8 mouse cellular contexts compared by ENCODE assay signal in genomic region chr10:128015068-128015934, GRCm38 (mm10). TPM values are rescaled to one million over a fixed set of nuclear protein-coding genes. Genes with fewer than 3 reads are reported as not detected.
DNase-seq lines count a peak whose midpoint lies in the region; ATAC-seq and TF ChIP-seq lines count a peak whose summit lies in the region.

Prim1 (plus strand) TSS chr10:128015168.

- no peak for TF ChIP-seq EP300 in MEL (IDR thresholded peaks at IDR 0.05; ENCODE audit: low read depth in 1 of 2, low read length in 2 of 2)

- H3K9ac ChIP-seq in MEL (ENCODE audit: control insufficient read depth, low read depth, low read length, poor library complexity, severe bottlenecking) = peak within 1 kb of the TSS; percentile 88
- H3K9ac ChIP-seq in forebrain, embryonic 16.5 days (replicated peaks; ENCODE audit: low read depth, low read length) = peak within 1 kb of the TSS; percentile 75
- H3K9ac ChIP-seq in lung, embryonic 16.5 days (ENCODE audit: low read length) = peak within 1 kb of the TSS; percentile 73

- DNase-seq in MEL (ENCODE audit: low read depth, low spot score) = peak; percentile 94
- peak; percentile 86 for DNase-seq in cerebellum, adult 11-12 months
- DNase-seq in heart, postnatal 36 days = peak; percentile 75
- peak; percentile 66 to 70 for DNase-seq in layer of hippocampus, adult 8-10 months (ENCODE audit: low spot score in 2 of 2)
- DNase-seq in ovary, adult 18-20 months (ENCODE audit: low spot score) = peak; percentile 58
- DNase-seq in thymus, adult 2 months = peak; percentile 87

- intact Hi-C loops in heart, postnatal 36 days (cut with DNase I) = no loop called here

- 4% methylated on average over 31 of the region's 31 CpGs for WGBS in forebrain, embryonic 16.5 days
- WGBS in lung, embryonic 16.5 days = 3% methylated on average over 31 of the region's 31 CpGs
- 2% methylated on average over 31 of the region's 31 CpGs for WGBS in thymus, adult 2 months

- H3K79me2 ChIP-seq in MEL (ENCODE audit: control insufficient read depth, insufficient read depth, low read length, poor library complexity) = peaks cover 12% of the 10 kb centered on the region; the same call in 1 of the 2 replicates

- TF ChIP-seq RAD21 in MEL (IDR thresholded peaks at IDR 0.05; ENCODE audit: low read depth, low read length) = no peak

- peaks cover 0 to 7% of the 10 kb centered on the region in 2 experiments; a peak in 3 of 4 replicates for H3K36me3 ChIP-seq in MEL (ENCODE audit: control insufficient read depth in 1 of 2, insufficient read depth in 2 of 2, low read length in 2 of 2)
- H3K36me3 ChIP-seq in forebrain, embryonic 16.5 days (ENCODE audit: control insufficient read depth, insufficient read depth) = 0 out of 2 replicates have a peak, but pooled peaks cover 6% of the 10 kb centered on the region
- peaks cover 5% of the 10 kb centered on the region for H3K36me3 ChIP-seq in lung, embryonic 16.5 days (ENCODE audit: control insufficient read depth, insufficient read depth, low read length)
- peaks cover 10% of the 10 kb centered on the region; the same call in 1 of the 2 replicates for H3K36me3 ChIP-seq in thymus, adult 2 months (ENCODE audit: control insufficient read depth, insufficient read depth, low read length)

- H3K9me3 ChIP-seq in MEL (replicated peaks; ENCODE audit: insufficient read depth, low read length) = no peaks in the 10 kb centered on the region
- H3K9me3 ChIP-seq in forebrain, embryonic 16.5 days (ENCODE audit: control insufficient read depth, low read length) = no peaks in the 10 kb centered on the region
- no peaks in the 10 kb centered on the region for H3K9me3 ChIP-seq in lung, embryonic 16.5 days (ENCODE audit: control insufficient read depth, low read length)

- H3K4me1 ChIP-seq in MEL (ENCODE audit: control insufficient read depth in 1 of 2, insufficient read depth in 2 of 2, low read length in 2 of 2) = peaks cover 0 to 4% of the 10 kb centered on the region in 2 experiments; a peak in 1 of 4 replicates
- H3K4me1 ChIP-seq in forebrain, embryonic 16.5 days (replicated peaks; ENCODE audit: control insufficient read depth, insufficient read depth, low read length) = peaks cover 4% of the 10 kb centered on the region; the same call in 1 of the 2 replicates
- no peaks in the 10 kb centered on the region; the same call in 1 of the 2 replicates for H3K4me1 ChIP-seq in lung, embryonic 16.5 days (replicated peaks; ENCODE audit: control insufficient read depth, insufficient read depth, low read length)
- no peaks in the 10 kb centered on the region; the same call in 1 of the 2 replicates for H3K4me1 ChIP-seq in thymus, adult 2 months (replicated peaks; ENCODE audit: control insufficient read depth, insufficient read depth, low read length)

- peak within 1 kb of the TSS; percentile 65 to 91 for H3K4me3 ChIP-seq in MEL (ENCODE audit: control insufficient read depth in 1 of 2, insufficient read depth in 1 of 2, low read depth in 2 of 2, low read length in 2 of 2)
- H3K4me3 ChIP-seq in forebrain, embryonic 16.5 days (replicated peaks; ENCODE audit: low read length) = peak within 1 kb of the TSS; percentile 92
- H3K4me3 ChIP-seq in lung, embryonic 16.5 days (ENCODE audit: low read length) = peak within 1 kb of the TSS; percentile 66
- H3K4me3 ChIP-seq in thymus, adult 2 months (ENCODE audit: control insufficient read depth, insufficient read depth, low read length) = peak within 1 kb of the TSS; percentile 90

- ATAC-seq in forebrain, embryonic 16.5 days = peak; percentile 98
- peak; percentile 96 for ATAC-seq in lung, embryonic 16.5 days (ENCODE audit: low read depth)

- H3K4me2 ChIP-seq in forebrain, embryonic 16.5 days (ENCODE audit: low read length) = peak within 1 kb of the TSS; percentile 78
- peak within 1 kb of the TSS; percentile 64 for H3K4me2 ChIP-seq in lung, embryonic 16.5 days (ENCODE audit: low read depth, low read length)

- H3K27me3 ChIP-seq in MEL (ENCODE audit: control insufficient read depth in 1 of 2, insufficient read depth in 2 of 2, low read length in 2 of 2) = no peaks in the 10 kb centered on the region
- no peaks in the 10 kb centered on the region for H3K27me3 ChIP-seq in forebrain, embryonic 16.5 days (replicated peaks; ENCODE audit: control insufficient read depth, insufficient read depth, low read length)
- no peaks in the 10 kb centered on the region for H3K27me3 ChIP-seq in lung, embryonic 16.5 days (ENCODE audit: control insufficient read depth, insufficient read depth, low read depth, low read length)
- H3K27me3 ChIP-seq in thymus, adult 2 months (ENCODE audit: control insufficient read depth, insufficient read depth, low read length) = no peaks in the 10 kb centered on the region

- TF ChIP-seq CTCF in MEL (IDR thresholded peaks at IDR 0.05 in 2 of 3, conservative IDR thresholded peaks at IDR 0.05 in 1 of 3; ENCODE audit: control insufficient read depth in 1 of 3, insufficient read depth in 1 of 3, low read depth in 2 of 3, low read length in 3 of 3, poor library complexity in 1 of 3, severe bottlenecking in 1 of 3) = no peak
- 0 out of 2 replicates have a peak, but pooled peaks have one; percentile 21 for TF ChIP-seq CTCF in thymus, adult 2 months (IDR thresholded peaks at IDR 0.05; ENCODE audit: borderline replicate concordance, control insufficient read depth, extremely low read depth, insufficient read depth, low read length, poor library complexity)

- TF ChIP-seq POLR2A in MEL (IDR thresholded peaks at IDR 0.05; ENCODE audit: control insufficient read depth in 1 of 2, insufficient read depth in 1 of 2, low read depth in 1 of 2, low read length in 2 of 2, poor library complexity in 1 of 2) = peak; percentile 67 to 91
- TF ChIP-seq POLR2A in thymus, adult 2 months (IDR thresholded peaks at IDR 0.05; ENCODE audit: control insufficient read depth, extremely low read depth, insufficient read depth, low read length, poor library complexity) = 0 out of 2 replicates have a peak, but pooled peaks have one; percentile 27

- peak within 1 kb of the TSS; percentile 81 for H3K27ac ChIP-seq in MEL (ENCODE audit: control insufficient read depth, low read depth, low read length)
- peak within 1 kb of the TSS; percentile 50 for H3K27ac ChIP-seq in forebrain, embryonic 16.5 days (ENCODE audit: low read length)
- H3K27ac ChIP-seq in lung, embryonic 16.5 days (ENCODE audit: low read length) = 0 out of 2 replicates have a peak within 1 kb of the TSS, but pooled peaks have one; percentile 28
- no peak within 1 kb of the TSS for H3K27ac ChIP-seq in thymus, adult 2 months (ENCODE audit: control insufficient read depth, insufficient read depth, low read length)

TF ChIP-seq in MEL, 35 proteins besides CTCF, POLR2A, EP300 and RAD21 (continues in another document):
- no peak for TF ChIP-seq SMC3 (IDR thresholded peaks at IDR 0.05; ENCODE audit: low read depth, low read length)
- TF ChIP-seq KAT2A (conservative IDR thresholded peaks at IDR 0.05; ENCODE audit: low read depth, low read length) = peak; percentile 86
- peak; percentile 80; the same call in 1 of the 2 replicates for TF ChIP-seq TBP (IDR thresholded peaks at IDR 0.05; ENCODE audit: low read depth, low read length)
- TF ChIP-seq ELF1 (IDR thresholded peaks at IDR 0.05; ENCODE audit: low read depth, low read length) = 0 out of 2 replicates have a peak, but pooled peaks have one; percentile 40
- no peak for TF ChIP-seq MEF2A (IDR thresholded peaks at IDR 0.05; ENCODE audit: extremely low read depth, insufficient replicate concordance, low read depth, low read length, poor library complexity, severe bottlenecking)
- peak; percentile 76 for TF ChIP-seq MXI1 (IDR thresholded peaks at IDR 0.05; ENCODE audit: low read depth, low read length)
- TF ChIP-seq JUND (IDR thresholded peaks at IDR 0.05; ENCODE audit: low read depth, low read length) = no peak
- no peak for TF ChIP-seq GATA1 (IDR thresholded peaks at IDR 0.05; ENCODE audit: low read depth, low read length)
- 0 out of 2 replicates have a peak, but pooled peaks have one; percentile 37 for TF ChIP-seq ZMIZ1 (IDR thresholded peaks at IDR 0.05; ENCODE audit: low read depth, low read length)
- TF ChIP-seq NRF1 (IDR thresholded peaks at IDR 0.05; ENCODE audit: insufficient read depth, low read depth, low read length, poor library complexity, severe bottlenecking) = peak; percentile 93
- no peak for TF ChIP-seq ZNF384 (IDR thresholded peaks at IDR 0.05; ENCODE audit: low read depth, low read length)
- peak; percentile 77 for TF ChIP-seq MAX (IDR thresholded peaks at IDR 0.05; ENCODE audit: low read length)
- no peak for TF ChIP-seq POLR2AphosphoS2 (IDR thresholded peaks at IDR 0.05; ENCODE audit: low read length)
- TF ChIP-seq E2F4 (IDR thresholded peaks at IDR 0.05; ENCODE audit: borderline replicate concordance, low read depth, low read length) = peak; percentile 95
- no peak for TF ChIP-seq BHLHE40 (IDR thresholded peaks at IDR 0.05; ENCODE audit: borderline replicate concordance, low read depth, low read length)
- TF ChIP-seq ZC3H11A (IDR thresholded peaks at IDR 0.05; ENCODE audit: low read depth, low read length) = no peak
- peak; percentile 57; the same call in 1 of the 2 replicates for TF ChIP-seq MYC (IDR thresholded peaks at IDR 0.05; ENCODE audit: low read depth, low read length)
- TF ChIP-seq USF2 (IDR thresholded peaks at IDR 0.05; ENCODE audit: borderline replicate concordance in 1 of 2, insufficient read depth in 1 of 2, low read depth in 1 of 2, low read length in 2 of 2) = no peak
- TF ChIP-seq RCOR1 (IDR thresholded peaks at IDR 0.05; ENCODE audit: low read depth, low read length) = no peak
- TF ChIP-seq MAZ (IDR thresholded peaks at IDR 0.05; ENCODE audit: low read depth, low read length) = no peak
- TF ChIP-seq ETS1 (IDR thresholded peaks at IDR 0.05; ENCODE audit: low read depth, low read length) = no peak
- TF ChIP-seq HCFC1 (IDR thresholded peaks at IDR 0.05; ENCODE audit: low read depth, low read length) = peak; percentile 99
- TF ChIP-seq NELFE (IDR thresholded peaks at IDR 0.05; ENCODE audit: low read depth, low read length) = peak; percentile 75
- TF ChIP-seq SIN3A (IDR thresholded peaks at IDR 0.05; ENCODE audit: low read length) = peak; percentile 92
- TF ChIP-seq UBTF (IDR thresholded peaks at IDR 0.05; ENCODE audit: borderline replicate concordance, insufficient read depth, low read depth, low read length) = no peak

RNA-seq across cellular contexts. Expression of gene Prim1, which starts in this region (rescaled TPM):
- 59.6 and 74.0 TPM in 2 replicates for total RNA-seq in MEL (2012; rRNA removed)
- 10 to 100 TPM in 1 of 2 experiments, not detected in 1; 71.5 TPM for polyA plus RNA-seq in MEL (2012; ENCODE audit: insufficient read depth in 1 of 2, insufficient read length in 2 of 2, low read depth in 1 of 2, low replicate concordance in 2 of 2, missing spikeins in 1 of 2)
- polyA plus RNA-seq in forebrain, embryonic 16.5 days (2015; fragmentation: Nextera tagmentation; extraction: Ambion mirVana) = 57.8 and 59.8 TPM in 2 replicates
- total RNA-seq in heart, postnatal 36 days (2021) = 1 to 10 TPM; 1.6 to 2.7 TPM
- 1 to 10 TPM; 6.0 to 9.1 (median 8.0) TPM for total RNA-seq in layer of hippocampus, adult 8-10 months (2022)
- polyA plus RNA-seq in lung, embryonic 16.5 days (2015; fragmentation: Nextera tagmentation; extraction: Ambion mirVana) = 79.0 and 80.3 TPM in 2 replicates
- 20.8 and 21.1 TPM in 2 replicates for polyA plus RNA-seq in thymus, adult 2 months (2012; rRNA removed)
